Mouse (Mus musculus): ENCODE results near the gene Dock3. TPM values are rescaled to one million over a fixed set of nuclear protein-coding genes. Genes with fewer than 3 reads are reported as not detected.

The Dock3 gene
- polyA plus RNA-seq, 1 experiment from 2014 or later, result 0.42 TPM

DNA sequence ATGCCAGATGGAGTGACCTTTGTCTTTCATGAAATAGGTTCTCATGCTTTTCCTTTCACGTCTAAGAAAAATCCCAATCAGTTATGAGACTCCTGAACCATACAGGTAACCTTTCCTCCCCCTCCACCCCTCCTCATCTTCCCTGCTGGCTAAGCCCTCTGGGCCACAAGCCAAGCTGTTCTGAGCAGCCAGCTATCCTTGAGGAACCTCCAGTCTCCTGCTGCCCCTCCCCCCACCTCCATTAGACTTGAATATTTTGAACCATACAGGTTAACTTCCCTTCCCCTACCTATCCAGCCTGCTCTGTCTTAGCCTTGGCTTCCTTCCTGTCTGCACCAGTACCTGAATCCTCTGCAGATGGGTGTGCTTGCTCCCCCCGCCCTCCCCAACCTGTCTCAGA lies 204.1 kb downstream of the Dock3 start:
- Histone ChIP-seq H3K27ac (replicated peaks in 1 of 2; ENCODE audit: control insufficient read depth in 1 of 2, insufficient read depth in 1 of 2, low read depth in 2 of 2, low read length in 2 of 2) (no peak overlapping the region), H3K27me3 (ENCODE audit: control insufficient read depth, insufficient read depth, low read length) (no peaks in the 10 kb centered on the region), H3K9ac (ENCODE audit: low read length) (no peak overlapping the region), H3K4me2 (ENCODE audit: low read length) (no peak overlapping the region), H3K4me1 (ENCODE audit: control insufficient read depth in 2 of 2, insufficient read depth in 2 of 2, low read length in 2 of 2) (no peaks in the 10 kb centered on the region), H3K36me3 (ENCODE audit: control insufficient read depth, insufficient read depth, low read length) (no peaks in the 10 kb centered on the region), H3K4me3 (ENCODE audit: control insufficient read depth in 1 of 2, insufficient read depth in 1 of 2, low read depth in 1 of 2, low read length in 2 of 2) (no peak overlapping the region), H3K9me3 (ENCODE audit: control insufficient read depth, low read length) (no peaks in the 10 kb centered on the region)
- no peak for ATAC-seq (ENCODE audit: insufficient number of reproducible peaks, insufficient read depth, low FRiP score, low read depth)
- WGBS, result 66% methylated on average over 2 of the region's 2 CpGs

- ATAC-seq (ENCODE audit: insufficient number of reproducible peaks, insufficient read depth, low FRiP score, low read depth), result no peak
- Histone ChIP-seq H3K27ac (replicated peaks in 1 of 2; ENCODE audit: control insufficient read depth in 1 of 2, insufficient read depth in 1 of 2, low read depth in 2 of 2, low read length in 2 of 2) (no peak overlapping the region), H3K36me3 (ENCODE audit: control insufficient read depth, insufficient read depth, low read length) (no peaks in the 10 kb centered on the region), H3K4me3 (ENCODE audit: control insufficient read depth in 1 of 2, insufficient read depth in 1 of 2, low read depth in 1 of 2, low read length in 2 of 2) (no peak overlapping the region), H3K9me3 (ENCODE audit: control insufficient read depth, low read length) (no peaks in the 10 kb centered on the region), H3K4me2 (ENCODE audit: low read length) (no peak overlapping the region), H3K9ac (ENCODE audit: low read length) (no peak overlapping the region), H3K27me3 (ENCODE audit: control insufficient read depth, insufficient read depth, low read length) (no peaks in the 10 kb centered on the region), H3K4me1 (ENCODE audit: control insufficient read depth in 2 of 2, insufficient read depth in 2 of 2, low read length in 2 of 2) (no peaks in the 10 kb centered on the region)
- 66% methylated on average over 4 of the region's 4 CpGs for WGBS
Observed at GRCm38 (mm10) chr9:107009841-107010240, 221.9 kb downstream of the Dock3 start.

DNA sequence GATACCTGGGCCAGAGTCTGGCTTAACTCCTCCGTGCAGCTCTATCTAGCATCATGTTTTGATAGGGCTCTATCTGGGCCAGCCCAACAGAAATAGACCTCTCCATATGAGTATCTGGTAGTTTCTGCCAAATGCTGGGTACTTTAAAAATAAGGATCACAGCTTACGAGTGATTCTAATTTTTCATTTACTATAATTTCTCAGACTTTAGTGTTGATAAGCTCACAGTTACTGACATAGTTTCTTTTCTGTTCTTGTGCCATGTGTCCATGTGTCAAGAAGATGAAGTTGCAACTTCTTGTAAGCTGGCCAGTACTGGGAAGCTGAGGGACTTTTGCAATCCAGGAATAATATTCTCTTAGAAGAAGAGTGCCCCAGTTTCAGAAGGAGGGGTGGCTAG lies 228.5 kb downstream of the Dock3 start:
- 80% methylated on average over 2 of the region's 2 CpGs for WGBS
- ATAC-seq (ENCODE audit: insufficient number of reproducible peaks, insufficient read depth, low FRiP score, low read depth), result no peak

DNA sequence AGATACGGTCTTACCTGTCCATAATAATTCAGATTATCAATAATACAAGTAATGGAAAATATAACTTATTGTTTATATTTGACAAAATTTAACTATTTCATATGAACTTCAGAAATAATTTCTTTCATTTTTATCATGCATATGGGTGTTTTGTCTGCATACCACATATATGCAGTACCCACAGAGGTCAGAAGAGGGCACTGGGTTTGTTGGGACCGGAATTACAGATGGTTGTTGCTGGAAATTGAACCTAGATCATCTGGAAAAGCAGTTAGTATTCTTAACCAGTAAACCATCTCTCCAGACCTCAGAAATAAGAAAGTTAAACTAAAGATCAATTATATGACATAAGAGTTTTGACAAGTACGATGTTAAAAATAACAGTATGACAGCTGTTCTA lies 261.0 kb downstream of the Dock3 start:
- H3K4me2 ChIP-seq (ENCODE audit: low read length), result no peak overlapping the region
- 49% methylated on average over 3 of the region's 3 CpGs for WGBS
- H3K36me3 ChIP-seq (ENCODE audit: control insufficient read depth, insufficient read depth, low read length), result no peaks in the 10 kb centered on the region
- 0 out of 2 replicates have a peak, but pooled peaks cover 4% of the 10 kb centered on the region for H3K27me3 ChIP-seq (ENCODE audit: control insufficient read depth, insufficient read depth, low read length)
- H3K9me3 ChIP-seq (ENCODE audit: control insufficient read depth, low read length), result no peaks in the 10 kb centered on the region
- H3K27ac ChIP-seq (replicated peaks in 1 of 2; ENCODE audit: control insufficient read depth in 1 of 2, insufficient read depth in 1 of 2, low read depth in 2 of 2, low read length in 2 of 2), result no peak overlapping the region
- no peak overlapping the region for H3K9ac ChIP-seq (ENCODE audit: low read length)
- no peak overlapping the region for H3K4me3 ChIP-seq (ENCODE audit: control insufficient read depth in 1 of 2, insufficient read depth in 1 of 2, low read depth in 1 of 2, low read length in 2 of 2)
- no peaks in the 10 kb centered on the region for H3K4me1 ChIP-seq (ENCODE audit: control insufficient read depth in 2 of 2, insufficient read depth in 2 of 2, low read length in 2 of 2)
- ATAC-seq (ENCODE audit: insufficient number of reproducible peaks, insufficient read depth, low FRiP score, low read depth), result no peak

More for the DNA sequence above, 228.5 kb downstream of the Dock3 start:
- H3K4me3 ChIP-seq (ENCODE audit: control insufficient read depth in 1 of 2, insufficient read depth in 1 of 2, low read depth in 1 of 2, low read length in 2 of 2), result no peak overlapping the region
- H3K4me1 ChIP-seq (ENCODE audit: control insufficient read depth in 2 of 2, insufficient read depth in 2 of 2, low read length in 2 of 2), result no peaks in the 10 kb centered on the region
- H3K36me3 ChIP-seq (ENCODE audit: control insufficient read depth, insufficient read depth, low read length), result no peaks in the 10 kb centered on the region
- no peaks in the 10 kb centered on the region for H3K27me3 ChIP-seq (ENCODE audit: control insufficient read depth, insufficient read depth, low read length)
- H3K4me2 ChIP-seq (ENCODE audit: low read length), result no peak overlapping the region
- H3K9ac ChIP-seq (ENCODE audit: low read length), result no peak overlapping the region
- H3K27ac ChIP-seq (replicated peaks in 1 of 2; ENCODE audit: control insufficient read depth in 1 of 2, insufficient read depth in 1 of 2, low read depth in 2 of 2, low read length in 2 of 2), result no peak overlapping the region
- H3K9me3 ChIP-seq (ENCODE audit: control insufficient read depth, low read length), result no peaks in the 10 kb centered on the region

DNA sequence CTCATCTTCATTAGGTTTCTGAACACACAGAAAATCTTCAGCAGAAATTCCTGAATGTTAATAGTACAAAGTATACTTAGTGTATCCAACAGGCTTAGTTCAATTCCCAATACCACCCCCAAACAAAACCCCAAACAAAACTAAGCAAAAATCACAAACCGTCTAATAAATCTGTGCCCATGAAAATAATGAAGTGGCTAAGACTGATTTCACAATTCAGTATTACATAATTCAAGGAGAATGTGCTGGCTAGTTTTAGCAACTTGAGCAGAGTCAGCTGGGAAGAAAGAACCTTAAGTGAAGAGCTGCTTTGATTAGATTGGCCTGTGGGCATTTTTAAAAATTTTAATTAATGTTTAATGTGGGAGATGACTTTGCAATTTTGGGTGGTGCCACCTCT lies 273.3 kb downstream of the Dock3 start:
- Histone ChIP-seq H3K36me3 (ENCODE audit: control insufficient read depth, insufficient read depth, low read length) (no peaks in the 10 kb centered on the region), H3K4me1 (ENCODE audit: control insufficient read depth in 2 of 2, insufficient read depth in 2 of 2, low read length in 2 of 2) (no peaks in the 10 kb centered on the region), H3K4me3 (ENCODE audit: control insufficient read depth in 1 of 2, insufficient read depth in 1 of 2, low read depth in 1 of 2, low read length in 2 of 2) (no peak overlapping the region), H3K9me3 (ENCODE audit: control insufficient read depth, low read length) (no peaks in the 10 kb centered on the region), H3K4me2 (ENCODE audit: low read length) (no peak overlapping the region), H3K27ac (replicated peaks in 1 of 2; ENCODE audit: control insufficient read depth in 1 of 2, insufficient read depth in 1 of 2, low read depth in 2 of 2, low read length in 2 of 2) (no peak overlapping the region), H3K27me3 (ENCODE audit: control insufficient read depth, insufficient read depth, low read length) (no peaks in the 10 kb centered on the region), H3K9ac (ENCODE audit: low read length) (no peak overlapping the region)
- WGBS, result 62% methylated on average over 1 of the region's 1 CpGs
- no peak for ATAC-seq (ENCODE audit: insufficient number of reproducible peaks, insufficient read depth, low FRiP score, low read depth)

- no peak overlapping the region for H3K27ac ChIP-seq (replicated peaks in 1 of 2; ENCODE audit: control insufficient read depth in 1 of 2, insufficient read depth in 1 of 2, low read depth in 2 of 2, low read length in 2 of 2)
- H3K36me3 ChIP-seq (ENCODE audit: control insufficient read depth, insufficient read depth, low read length), result no peaks in the 10 kb centered on the region
- no peak for ATAC-seq (ENCODE audit: insufficient number of reproducible peaks, insufficient read depth, low FRiP score, low read depth)
- no peaks in the 10 kb centered on the region for H3K27me3 ChIP-seq (ENCODE audit: control insufficient read depth, insufficient read depth, low read length)
- no peak overlapping the region for H3K9ac ChIP-seq (ENCODE audit: low read length)
- no peaks in the 10 kb centered on the region for H3K9me3 ChIP-seq (ENCODE audit: control insufficient read depth, low read length)
- no peak overlapping the region for H3K4me3 ChIP-seq (ENCODE audit: control insufficient read depth in 1 of 2, insufficient read depth in 1 of 2, low read depth in 1 of 2, low read length in 2 of 2)
- H3K4me2 ChIP-seq (ENCODE audit: low read length), result no peak overlapping the region
- H3K4me1 ChIP-seq (ENCODE audit: control insufficient read depth in 2 of 2, insufficient read depth in 2 of 2, low read length in 2 of 2), result no peaks in the 10 kb centered on the region
Observed at GRCm38 (mm10) chr9:106955486-106955885, 276.2 kb downstream of the Dock3 start.

GRCm38 (mm10) chr9:106934998-106935397 lies 296.7 kb downstream of the Dock3 start:
- Histone ChIP-seq H3K9ac (ENCODE audit: low read length) (no peak overlapping the region), H3K4me2 (ENCODE audit: low read length) (no peak overlapping the region), H3K27ac (replicated peaks in 1 of 2; ENCODE audit: control insufficient read depth in 1 of 2, insufficient read depth in 1 of 2, low read depth in 2 of 2, low read length in 2 of 2) (no peak overlapping the region), H3K36me3 (ENCODE audit: control insufficient read depth, insufficient read depth, low read length) (no peaks in the 10 kb centered on the region), H3K4me1 (ENCODE audit: control insufficient read depth in 2 of 2, insufficient read depth in 2 of 2, low read length in 2 of 2) (no peaks in the 10 kb centered on the region), H3K27me3 (ENCODE audit: control insufficient read depth, insufficient read depth, low read length) (no peaks in the 10 kb centered on the region), H3K4me3 (ENCODE audit: control insufficient read depth in 1 of 2, insufficient read depth in 1 of 2, low read depth in 1 of 2, low read length in 2 of 2) (no peak overlapping the region), H3K9me3 (ENCODE audit: control insufficient read depth, low read length) (no peaks in the 10 kb centered on the region)
- ATAC-seq (ENCODE audit: insufficient number of reproducible peaks, insufficient read depth, low FRiP score, low read depth), result no peak
- WGBS, result 76% methylated on average over 1 of the region's 1 CpGs

- Histone ChIP-seq H3K27me3 (ENCODE audit: control insufficient read depth, insufficient read depth, low read length) (no peaks in the 10 kb centered on the region), H3K4me1 (ENCODE audit: control insufficient read depth in 2 of 2, insufficient read depth in 2 of 2, low read length in 2 of 2) (no peaks in the 10 kb centered on the region), H3K4me3 (ENCODE audit: control insufficient read depth in 1 of 2, insufficient read depth in 1 of 2, low read depth in 1 of 2, low read length in 2 of 2) (no peak overlapping the region), H3K9me3 (ENCODE audit: control insufficient read depth, low read length) (no peaks in the 10 kb centered on the region), H3K36me3 (ENCODE audit: control insufficient read depth, insufficient read depth, low read length) (no peaks in the 10 kb centered on the region), H3K27ac (replicated peaks in 1 of 2; ENCODE audit: control insufficient read depth in 1 of 2, insufficient read depth in 1 of 2, low read depth in 2 of 2, low read length in 2 of 2) (no peak overlapping the region), H3K4me2 (ENCODE audit: low read length) (no peak overlapping the region), H3K9ac (ENCODE audit: low read length) (no peak overlapping the region)
- WGBS, result 76% methylated on average over 6 of the region's 6 CpGs
- ATAC-seq (ENCODE audit: insufficient number of reproducible peaks, insufficient read depth, low FRiP score, low read depth), result no peak
Observed at GRCm38 (mm10) chr9:106914878-106915277, 316.8 kb downstream of the Dock3 start.
